Mouse (Mus musculus) C2C12 (cell line): ENCODE measurements around the gene Gm17571. TPM values are rescaled to one million over a fixed set of nuclear protein-coding genes. Genes with fewer than 3 reads are reported as not detected.

Source experiments
- H3K27me3 ChIP-seq: one replicate; pipeline ENCODE4 v1.6.1; 2011; ENCODE audit not compliant: control insufficient read depth, insufficient read depth, insufficient read length
- H3K36me3 ChIP-seq: one replicate; pipeline ENCODE4 v1.6.1; 2011; ENCODE audit not compliant: control insufficient read depth, insufficient read depth
- H3K4me3 ChIP-seq: one replicate; pipeline ENCODE4 v1.5.1; 2011; ENCODE audit warnings: mild to moderate bottlenecking, control low read depth; ENCODE audit not compliant: poor library complexity, insufficient read depth, severe bottlenecking
- H3K79me2 ChIP-seq: one replicate; pipeline ENCODE4 v1.6.1; 2011; ENCODE audit not compliant: control insufficient read depth, insufficient read depth
- H3K79me3 ChIP-seq: one replicate; pipeline ENCODE4 v1.6.1; 2011; ENCODE audit warnings: low read depth, control low read depth
- H3ac ChIP-seq: one replicate; pipeline ENCODE3; 2011; ENCODE audit warnings: low read depth; ENCODE audit not compliant: control insufficient read depth, insufficient read length
- CEBPB ChIP-seq: IDR thresholded peaks from one replicate; pipeline ENCODE4 v1.6.1; 2011; ENCODE audit warnings: low read depth, mild to moderate bottlenecking, control low read depth, moderate library complexity
- CTCF ChIP-seq: IDR thresholded peaks from one replicate; pipeline ENCODE4 v1.5.1; 2011; ENCODE audit not compliant: control insufficient read depth, insufficient read depth, insufficient read length
- FOSL1 ChIP-seq: IDR thresholded peaks from one replicate; pipeline ENCODE4 v1.8.0; 2011; ENCODE audit warnings: mild to moderate bottlenecking, low read length; ENCODE audit not compliant: poor library complexity, insufficient read depth, severe bottlenecking
- MAX ChIP-seq: IDR thresholded peaks from one replicate; pipeline ENCODE4 v1.6.1; 2011; ENCODE audit warnings: mild to moderate bottlenecking, control low read depth
- MYOD1 ChIP-seq: IDR thresholded peaks from one replicate; pipeline ENCODE4 v1.6.1; 2011; ENCODE audit warnings: low read depth; ENCODE audit not compliant: control insufficient read depth, insufficient read length
- MYOG ChIP-seq: IDR thresholded peaks from one replicate; pipeline ENCODE4 v1.6.1; 2011; ENCODE audit not compliant: control insufficient read depth, insufficient read length; ENCODE audit errors: extremely low read depth
- USF1 ChIP-seq: IDR thresholded peaks from one replicate; pipeline ENCODE4 v1.6.1; 2011; ENCODE audit warnings: low read depth, mild to moderate bottlenecking, control low read depth, moderate library complexity
- polyA plus RNA-seq: library from polyadenylated mRNA; unstranded; fragments of >200 nt; fragmentation: generic; extraction: Trizol; gene quantifications from one replicate; pipeline ENCODE4 v1.2.1, GENCODE M21; 2012; ENCODE audit warnings: missing spikeins

Gm17571 gene
- polyA plus RNA-seq, 1 experiment, result not detected

GRCm38 (mm10) chr9:13460012-13460411 lies 13.5 kb upstream of the Gm17571 start:
- no peak overlapping the region for H3K4me3 ChIP-seq
- no peaks in the 10 kb centered on the region for H3K36me3 ChIP-seq
- H3K79me3 ChIP-seq, result no peaks in the 10 kb centered on the region
- no peak for TF ChIP-seq USF1
- TF ChIP-seq FOSL1, result no peak
- no peak for TF ChIP-seq MYOG
- no peak for TF ChIP-seq CEBPB
- no peak for TF ChIP-seq CTCF
- TF ChIP-seq MAX, result no peak
- TF ChIP-seq MYOD1, result no peak
- no peaks in the 10 kb centered on the region for H3K27me3 ChIP-seq
- H3ac ChIP-seq, result no peak overlapping the region
- no peaks in the 10 kb centered on the region for H3K79me2 ChIP-seq

GRCm38 (mm10) chr9:13459371-13459770 lies 12.8 kb upstream of the Gm17571 start:
- Histone ChIP-seq H3K36me3 (no peaks in the 10 kb centered on the region), H3K4me3 (no peak overlapping the region), H3K79me2 (no peaks in the 10 kb centered on the region), H3ac (no peak overlapping the region), H3K27me3 (no peaks in the 10 kb centered on the region), H3K79me3 (no peaks in the 10 kb centered on the region)
- TF ChIP-seq CEBPB (no peak), MAX (no peak), USF1 (no peak), MYOG (no peak), FOSL1 (no peak), CTCF (no peak), MYOD1 (no peak)

- H3K79me3 ChIP-seq, result no peaks in the 10 kb centered on the region
- H3K4me3 ChIP-seq, result no peak overlapping the region
- H3K36me3 ChIP-seq, result no peaks in the 10 kb centered on the region
- H3K27me3 ChIP-seq, result no peaks in the 10 kb centered on the region
- no peaks in the 10 kb centered on the region for H3K79me2 ChIP-seq
- no peak overlapping the region for H3ac ChIP-seq
- TF ChIP-seq MYOD1 (no peak), FOSL1 (no peak), CEBPB (no peak), MAX (no peak), CTCF (no peak), USF1 (no peak), MYOG (no peak)
These were observed 11.2 kb upstream of the Gm17571 start for GRCm38 (mm10) chr9:13457774-13458173.

GRCm38 (mm10) chr9:13455231-13455630 lies 8.7 kb upstream of the Gm17571 start:
- TF ChIP-seq USF1, result no peak
- TF ChIP-seq MYOG, result no peak
- no peak for TF ChIP-seq CTCF
- no peak for TF ChIP-seq FOSL1
- TF ChIP-seq MYOD1, result no peak
- TF ChIP-seq MAX, result no peak
- TF ChIP-seq CEBPB, result no peak
- Histone ChIP-seq H3K27me3 (no peaks in the 10 kb centered on the region), H3ac (no peak overlapping the region), H3K79me3 (no peaks in the 10 kb centered on the region), H3K4me3 (no peak overlapping the region), H3K36me3 (no peaks in the 10 kb centered on the region), H3K79me2 (no peaks in the 10 kb centered on the region)

- no peaks in the 10 kb centered on the region for H3K79me3 ChIP-seq
- no peak for TF ChIP-seq MYOG
- TF ChIP-seq CTCF, result no peak
- no peak for TF ChIP-seq CEBPB
- TF ChIP-seq USF1, result no peak
- no peak for TF ChIP-seq MAX
- TF ChIP-seq MYOD1, result no peak
- no peak for TF ChIP-seq FOSL1
- H3ac ChIP-seq, result no peak overlapping the region
- H3K27me3 ChIP-seq, result no peaks in the 10 kb centered on the region
- H3K36me3 ChIP-seq, result no peaks in the 10 kb centered on the region
- H3K79me2 ChIP-seq, result no peaks in the 10 kb centered on the region
- H3K4me3 ChIP-seq, result no peak overlapping the region
These were observed 8.1 kb upstream of the Gm17571 start for GRCm38 (mm10) chr9:13454651-13455123.

GRCm38 (mm10) chr9:13448716-13449115 lies 2.2 kb upstream of the Gm17571 start:
- Histone ChIP-seq H3K79me3 (no peaks in the 10 kb centered on the region), H3K79me2 (no peaks in the 10 kb centered on the region), H3K36me3 (no peaks in the 10 kb centered on the region), H3K4me3 (no peak overlapping the region), H3K27me3 (no peaks in the 10 kb centered on the region), H3ac (no peak overlapping the region)
- no peak for TF ChIP-seq CEBPB
- TF ChIP-seq USF1, result no peak
- no peak for TF ChIP-seq CTCF
- no peak for TF ChIP-seq FOSL1
- TF ChIP-seq MYOG, result no peak
- no peak for TF ChIP-seq MAX
- TF ChIP-seq MYOD1, result no peak
